Mouse (Mus musculus) telencephalon, adult 2 months (tissue): ENCODE data around the gene Hist2h3c2.
"Not testable (repeated sequence)": the region's sequence is repeated elsewhere in the genome, so short reads cannot be mapped to it uniquely, and the experiment has no call there.

Experiments used
- DNase-seq: peaks from one replicate; pipeline ENCODE4 v3.0.0-alpha.2; 2011; ENCODE audit warnings: low read depth, low spot score

The Hist2h3c2 gene

GRCm38 (mm10) chr3:96260220-96260619 is 21.3 kb upstream of the Hist2h3c2 start:
- no peak for DNase-seq

GRCm38 (mm10) chr3:96257190-96257589 is 18.3 kb upstream of the Hist2h3c2 start:
- DNase-seq, result no peak

GRCm38 (mm10) chr3:96255926-96256593 is 17.1 kb upstream of the Hist2h3c2 start:
- DNase-seq, result no peak

GRCm38 (mm10) chr3:96254683-96255355 is 15.9 kb upstream of the Hist2h3c2 start:
- DNase-seq, result no peak

- no peak for DNase-seq
These were observed 12.9 kb upstream of the Hist2h3c2 start for GRCm38 (mm10) chr3:96251787-96252186.

GRCm38 (mm10) chr3:96250890-96251289 is 12.0 kb upstream of the Hist2h3c2 start:
- no peak for DNase-seq

- no peak for DNase-seq
These were observed 10.1 kb upstream of the Hist2h3c2 start for GRCm38 (mm10) chr3:96249034-96249345.

GRCm38 (mm10) chr3:96248141-96249033 is 9.5 kb upstream of the Hist2h3c2 start:
- no peak for DNase-seq

- no peak for DNase-seq
These were observed 8.6 kb upstream of the Hist2h3c2 start for GRCm38 (mm10) chr3:96247356-96248140.

- not testable (repeated sequence) for DNase-seq
These were observed 7.5 kb upstream of the Hist2h3c2 start, which contains the start of gene Hist2h3c1 for GRCm38 (mm10) chr3:96246427-96246856. Hist2h3c1 (plus strand) TSS chr3:96246685.

GRCm38 (mm10) chr3:96246018-96246417 is 7.1 kb upstream of the Hist2h3c2 start:
- not testable (repeated sequence) for DNase-seq

GRCm38 (mm10) chr3:96245003-96245886 is 6.3 kb upstream of the Hist2h3c2 start, which contains the start of gene Hist2h2aa1:
Hist2h2aa1 (plus strand) TSS chr3:96245497.
- DNase-seq, result peak; percentile 50

GRCm38 (mm10) chr3:96243921-96244572 is 5.1 kb upstream of the Hist2h3c2 start:
- DNase-seq, result no peak

- DNase-seq, result no peak
These were observed 1.9 kb upstream of the Hist2h3c2 start for GRCm38 (mm10) chr3:96240799-96241197.

- DNase-seq, result peak; percentile 48
These were observed 1.2 kb upstream of the Hist2h3c2 start, which contains the start of gene Hist2h2aa2 for GRCm38 (mm10) chr3:96239949-96240798. Hist2h2aa2 (minus strand) TSS chr3:96240276.

- DNase-seq, result no peak
These were observed 919 bp downstream of the Hist2h3c2 start for GRCm38 (mm10) chr3:96237904-96238511.

- no peak for DNase-seq
These were observed 1.5 kb downstream of the Hist2h3c2 start for GRCm38 (mm10) chr3:96237335-96237903.

GRCm38 (mm10) chr3:96236834-96237334 is 2.0 kb downstream of the Hist2h3c2 start:
- DNase-seq, result no peak
